Mouse (Mus musculus) naive thymus-derived CD4-positive, alpha-beta T cell, adult 2 months (primary cell): ENCODE data around the gene Olfr907.

ENCODE experiments used
- DNase-seq: peaks from one replicate; pipeline ENCODE4 v3.0.0-alpha.2; 2011; ENCODE audit warnings: low read depth

Olfr907 gene

GRCm38 (mm10) chr9:38495501-38495900 is at the start of gene Olfr907:
Gene Olfr907 (plus strand): TSS chr9:38495801.
- DNase-seq: no peak

- DNase-seq: no peak
Measured at GRCm38 (mm10) chr9:38447352-38447751, 48.2 kb upstream of the Olfr907 start, which contains the start of gene Olfr902. Gene Olfr902 (plus strand): TSS chr9:38447652.

- no peak for DNase-seq
Measured at GRCm38 (mm10) chr9:38462844-38463243, 32.8 kb upstream of the Olfr907 start, which contains the start of gene Olfr904. Gene Olfr904 (plus strand): TSS chr9:38463144.

- no peak for DNase-seq
Measured at GRCm38 (mm10) chr9:38470807-38471206, 24.8 kb upstream of the Olfr907 start, which contains the start of gene Olfr905. Gene Olfr905 (plus strand): TSS chr9:38471107.

- no peak for DNase-seq
Measured at GRCm38 (mm10) chr9:38486785-38487184, 8.8 kb upstream of the Olfr907 start, which contains the start of gene Olfr906. Gene Olfr906 (plus strand): TSS chr9:38487085.

GRCm38 (mm10) chr9:38512353-38512752 is 16.8 kb downstream of the Olfr907 start:
- DNase-seq: no peak

- DNase-seq: no peak
Measured at GRCm38 (mm10) chr9:38521280-38521679, 25.7 kb downstream of the Olfr907 start, which contains the start of gene Olfr911-ps1. Gene Olfr911-ps1 (plus strand): TSS chr9:38521580.

GRCm38 (mm10) chr9:38537549-38537948 is 41.9 kb downstream of the Olfr907 start, which contains the start of gene Olfr910:
Gene Olfr910 (plus strand): TSS chr9:38537849.
- DNase-seq: no peak
